Mouse (Mus musculus) liver, adult 2 months (tissue): ENCODE data around the gene Iqgap3.

Source experiments
- CTCF ChIP-seq: fragments of 200-500 bp; IDR thresholded peaks from 2 replicates; pipeline ENCODE4 v1.5.1; 2011; ENCODE audit warnings: low read depth, low read length, control low read depth
- POLR2A ChIP-seq: fragments of 200-500 bp; IDR thresholded peaks from 2 replicates; pipeline ENCODE4 v1.6.1; 2011; ENCODE audit warnings: low read length, control low read depth; ENCODE audit not compliant: insufficient read depth; ENCODE audit errors: extremely low read depth

DNA sequence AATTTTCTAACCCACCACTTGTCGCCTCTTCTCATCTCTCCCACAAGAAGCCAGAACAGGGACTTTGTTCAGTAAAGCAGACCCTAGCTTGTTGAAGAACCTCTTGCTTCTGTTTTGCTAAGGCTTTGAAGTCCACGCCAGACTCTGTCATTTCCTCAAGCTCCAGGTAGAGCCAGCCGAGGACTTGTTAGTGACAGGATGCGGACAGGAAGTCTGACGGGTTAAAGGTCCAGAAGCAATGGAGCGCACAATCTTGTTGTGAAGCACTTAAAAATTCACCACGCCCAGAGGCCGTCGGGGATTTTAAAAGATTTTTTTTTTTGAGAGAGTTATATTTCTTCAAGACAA lies 59.6 kb downstream of the Iqgap3 start:
- TF ChIP-seq POLR2A (no peak), CTCF (no peak)
